Mouse (Mus musculus): Measurements from ENCODE around the gene Osgin1.

The Osgin1 gene

DNA sequence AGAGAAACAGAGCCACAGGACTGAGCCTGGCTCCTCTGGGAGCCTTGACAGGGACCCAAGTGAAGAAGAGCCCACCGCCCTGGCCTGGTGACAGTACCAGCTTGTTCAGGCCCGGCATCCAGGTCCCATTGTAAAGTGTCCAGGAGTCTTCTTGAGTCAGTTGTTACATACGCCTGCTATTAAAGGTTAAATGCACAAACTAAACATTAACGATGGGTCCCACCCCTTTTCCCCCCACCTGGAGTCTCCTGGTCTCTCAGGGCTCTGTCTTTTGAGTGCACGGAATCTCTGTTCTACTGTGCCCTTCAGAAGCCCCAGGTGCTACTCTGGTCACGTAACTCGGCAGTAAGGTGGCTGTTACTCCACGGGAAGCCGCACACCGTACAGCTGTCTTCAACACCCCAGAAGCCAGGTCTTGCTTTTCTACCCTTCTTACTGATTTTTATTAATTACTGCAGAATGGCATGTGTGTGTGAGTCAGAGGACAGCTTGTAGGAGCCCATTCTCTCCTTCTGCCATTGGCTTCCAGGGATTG is 9.7 kb upstream of the Osgin1 start:
- no peak for DNase-seq

DNA sequence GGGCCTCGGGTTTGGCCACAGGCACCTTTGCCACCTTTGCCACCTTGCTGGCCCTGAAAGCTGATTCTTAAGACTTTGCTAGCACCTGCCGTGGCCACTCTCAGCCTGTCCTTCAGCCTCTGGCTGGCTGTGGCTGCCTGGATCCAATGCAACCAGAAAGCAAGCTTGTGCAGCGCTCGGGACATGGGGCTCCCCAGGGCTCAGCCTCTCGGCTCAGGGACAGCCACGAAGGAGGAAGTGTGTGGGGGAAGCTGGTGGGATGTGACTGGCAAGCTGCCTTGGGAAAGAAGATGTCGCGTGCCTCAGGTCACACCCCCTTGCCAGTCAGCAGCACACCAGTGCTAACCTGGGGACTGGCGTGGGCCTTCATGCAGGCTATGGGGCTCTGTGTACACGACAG is 9.2 kb upstream of the Osgin1 start:
- DNase-seq: no peak

DNA sequence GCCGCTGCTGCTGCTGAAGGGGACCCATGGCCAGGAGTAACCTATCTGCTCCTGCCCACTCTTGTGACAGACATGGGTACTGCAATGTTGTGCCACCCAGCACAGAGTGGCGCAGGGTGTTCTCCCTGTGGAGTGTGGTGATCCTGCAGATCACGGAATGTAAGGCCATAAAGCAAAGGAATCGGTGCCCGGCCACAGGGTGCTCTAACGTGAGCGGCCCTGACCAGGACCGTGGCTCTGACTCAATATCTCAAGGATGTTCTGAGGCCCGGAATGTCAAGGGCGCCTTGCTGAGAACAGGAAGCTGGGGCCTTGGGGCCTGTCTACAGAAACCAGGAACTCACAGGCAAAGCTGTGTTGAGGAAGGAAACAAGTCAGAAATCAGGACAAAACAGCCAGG is 8.4 kb upstream of the Osgin1 start:
- no peak for DNase-seq

DNA sequence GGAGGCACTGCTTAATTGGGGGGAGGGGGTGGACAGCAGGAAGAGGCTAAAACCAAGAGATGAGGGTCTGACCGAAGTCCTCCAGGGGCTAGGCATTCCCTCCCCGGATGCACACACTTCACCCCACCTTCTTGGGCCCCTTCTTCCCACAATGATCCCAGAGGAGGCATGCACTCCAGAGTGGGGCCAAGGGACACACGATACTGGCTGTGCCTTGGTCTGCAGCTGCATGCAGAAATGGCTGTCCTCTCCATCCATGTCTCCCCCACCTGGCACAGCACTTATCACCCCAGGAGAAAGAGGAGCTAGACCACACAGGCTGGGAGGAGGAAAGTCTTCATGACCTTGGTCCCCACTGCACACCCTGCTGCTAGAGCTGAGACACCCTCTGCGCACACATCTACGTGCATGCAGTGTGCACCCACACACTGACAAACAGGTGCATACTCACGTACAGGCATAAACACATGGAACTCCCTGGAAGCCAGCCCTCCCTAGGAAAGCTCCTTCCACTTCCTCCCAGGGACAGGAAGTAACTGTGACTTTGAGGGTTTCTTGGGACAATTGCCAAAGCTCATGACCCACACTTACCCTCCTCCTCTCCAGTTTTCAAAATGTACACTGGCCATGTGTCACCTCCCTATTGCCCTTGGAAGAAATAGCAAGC is 7.7 kb upstream of the Osgin1 start:
- no peak for DNase-seq

DNA sequence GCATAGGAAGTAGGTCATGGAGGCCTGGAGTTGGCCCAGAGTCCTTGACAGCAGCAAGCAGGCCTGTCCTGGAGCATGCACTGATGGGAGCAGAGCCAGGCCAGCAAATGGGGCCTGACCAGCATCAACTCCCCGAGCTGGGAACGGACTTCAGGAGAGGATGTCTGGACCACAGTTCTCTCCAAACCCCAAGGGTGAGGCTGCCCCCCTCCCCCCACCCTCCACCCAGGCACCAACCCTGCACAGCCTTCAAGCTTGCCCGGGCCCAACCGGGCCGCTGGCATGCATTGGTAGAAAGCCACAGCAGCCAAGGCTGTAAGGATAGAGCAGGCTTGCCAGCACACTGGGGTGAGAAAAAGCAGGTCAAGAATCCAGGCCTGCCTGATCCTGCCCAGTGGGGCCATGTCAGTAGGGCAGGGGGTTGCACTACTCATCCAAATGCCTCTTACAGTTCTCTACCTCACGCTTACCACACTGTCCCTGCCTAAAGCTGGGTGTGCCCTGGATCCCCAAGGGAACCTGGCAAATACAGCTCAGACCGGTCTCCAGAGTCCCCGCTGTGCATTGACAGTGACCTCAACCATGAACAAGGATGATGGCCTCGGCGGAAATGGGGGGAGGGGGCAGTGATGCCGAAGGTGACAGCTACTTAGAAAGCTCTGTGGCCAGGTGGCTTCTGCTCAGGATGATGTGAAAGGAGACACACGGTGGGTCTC is 6.1 kb upstream of the Osgin1 start:
- peak in 1 of 2 experiments; percentile 55 for DNase-seq

DNA sequence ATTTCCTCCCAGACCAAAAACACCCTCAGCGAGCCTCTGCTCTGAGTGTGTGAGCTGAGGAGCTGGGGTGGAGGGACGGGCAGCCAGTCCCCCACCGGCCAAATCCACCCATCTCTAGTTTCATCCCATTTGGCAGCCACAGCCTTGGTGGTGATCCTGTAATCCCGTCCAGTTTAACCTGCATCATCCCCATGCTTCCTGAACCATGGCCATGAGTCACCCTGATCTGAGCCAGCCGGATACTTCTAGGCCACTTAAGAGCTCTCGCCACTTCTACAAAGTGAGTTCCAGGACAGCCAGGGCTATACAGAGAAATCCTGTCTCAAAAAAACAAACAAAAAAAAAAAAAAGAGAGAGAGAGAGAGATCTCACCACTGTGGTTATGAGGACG is 5.6 kb upstream of the Osgin1 start:
- no peak for DNase-seq

DNA sequence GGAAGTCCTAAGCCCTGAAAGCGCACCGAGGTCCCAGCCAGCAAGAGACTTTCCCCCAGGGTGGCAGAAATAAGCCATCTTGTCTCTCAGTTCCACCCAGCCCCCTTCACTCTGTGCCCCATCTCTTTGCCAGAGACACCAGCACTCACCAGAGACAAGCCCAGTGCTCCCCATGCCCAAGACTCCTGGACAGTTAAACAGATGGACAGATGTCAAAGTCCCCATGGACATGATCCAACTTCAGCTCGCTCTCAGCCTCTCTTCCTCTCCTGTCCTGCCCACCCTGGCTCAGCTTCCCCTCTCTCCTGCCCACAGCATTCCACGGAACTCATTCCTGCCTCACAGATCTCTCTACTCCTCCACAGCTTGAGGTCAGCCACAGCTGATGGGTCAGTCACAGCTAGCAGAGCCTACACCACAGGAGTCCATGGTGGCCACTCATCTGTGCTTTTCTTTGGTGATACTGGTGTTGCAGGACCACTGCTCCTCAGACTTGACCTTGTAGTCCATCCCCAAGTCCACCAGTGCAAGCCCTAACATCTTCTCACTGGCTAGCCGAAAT is 5.1 kb upstream of the Osgin1 start:
- no peak for DNase-seq

DNA sequence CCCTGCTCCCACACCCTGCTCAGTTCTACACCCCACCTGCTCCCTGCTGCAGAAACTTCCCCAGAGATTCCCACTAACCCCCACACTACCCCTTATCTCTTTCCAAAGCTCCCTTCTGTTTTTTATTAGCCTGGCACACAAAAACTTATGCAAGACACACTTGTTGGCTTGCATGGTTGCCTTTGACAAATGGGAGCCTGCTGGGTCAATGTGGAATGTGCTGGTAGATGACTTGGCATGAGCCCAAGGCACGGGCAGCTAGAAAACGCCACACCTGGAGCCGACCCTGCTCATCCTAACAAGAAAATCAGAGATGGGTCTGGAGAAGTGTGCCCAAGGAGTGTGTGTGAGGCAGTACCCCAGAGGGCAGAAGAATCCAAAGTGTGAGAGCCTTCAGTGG is 4.4 kb upstream of the Osgin1 start:
- DNase-seq: no peak

DNA sequence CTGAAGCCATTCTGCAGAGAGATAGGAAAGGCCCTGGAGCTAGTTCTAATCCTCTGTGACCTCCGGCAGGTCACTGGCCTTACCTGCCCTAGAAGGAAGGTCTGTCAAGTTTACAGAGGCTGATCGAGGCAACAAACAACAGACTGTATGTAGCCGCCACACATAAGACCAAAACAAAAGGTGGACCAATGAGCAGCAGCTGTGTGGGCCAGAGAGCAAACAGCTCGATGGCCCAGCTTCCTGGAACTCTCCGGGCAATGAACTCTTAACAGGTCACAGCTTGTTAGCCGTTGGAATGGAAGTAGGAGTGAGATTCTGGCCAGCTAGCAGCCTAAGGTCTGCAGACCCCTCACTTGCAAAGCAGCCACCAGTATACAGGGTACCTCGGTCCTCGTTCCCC is 3.7 kb upstream of the Osgin1 start:
- DNase-seq: no peak

DNA sequence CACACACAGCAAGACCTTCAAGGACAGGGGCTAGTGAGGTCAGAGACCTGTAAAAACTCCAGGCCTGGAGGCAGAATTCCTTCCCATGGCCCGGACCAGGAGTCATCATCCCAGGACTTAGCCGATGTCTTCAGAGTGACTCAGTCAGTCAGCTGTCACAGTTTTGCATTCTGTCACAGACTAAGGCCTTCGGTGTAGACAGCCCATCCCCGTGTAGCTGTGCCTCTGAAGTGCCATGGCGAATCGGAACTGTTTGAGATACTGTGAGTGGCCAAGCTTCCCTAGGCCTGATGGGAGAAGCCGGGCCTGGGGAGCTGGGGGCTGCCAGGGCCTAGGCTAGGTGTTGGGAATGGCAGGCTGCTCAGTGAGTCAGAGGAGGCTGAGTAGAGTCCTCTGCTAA is 3.2 kb upstream of the Osgin1 start:
- DNase-seq: no peak

DNA sequence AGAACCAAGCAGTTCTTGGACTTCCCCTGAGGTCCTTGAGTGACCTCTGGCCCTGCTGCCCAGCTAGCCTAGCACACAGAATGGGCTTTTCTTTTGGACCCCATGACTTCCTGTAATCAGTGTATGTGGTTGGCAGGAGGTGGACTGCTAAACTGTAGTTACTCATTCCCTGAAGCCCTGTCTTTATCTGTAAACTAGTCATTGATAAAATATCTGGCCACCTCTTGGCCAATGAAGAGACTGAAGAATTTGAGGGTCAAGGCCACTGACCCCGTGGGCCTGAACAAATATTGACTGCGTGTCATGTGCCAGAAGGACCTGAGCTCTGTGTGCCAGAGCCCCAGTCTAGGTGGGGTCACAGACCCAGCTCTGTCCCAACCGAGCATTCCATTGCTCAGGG is 1.6 kb upstream of the Osgin1 start:
- no peak for DNase-seq

DNA sequence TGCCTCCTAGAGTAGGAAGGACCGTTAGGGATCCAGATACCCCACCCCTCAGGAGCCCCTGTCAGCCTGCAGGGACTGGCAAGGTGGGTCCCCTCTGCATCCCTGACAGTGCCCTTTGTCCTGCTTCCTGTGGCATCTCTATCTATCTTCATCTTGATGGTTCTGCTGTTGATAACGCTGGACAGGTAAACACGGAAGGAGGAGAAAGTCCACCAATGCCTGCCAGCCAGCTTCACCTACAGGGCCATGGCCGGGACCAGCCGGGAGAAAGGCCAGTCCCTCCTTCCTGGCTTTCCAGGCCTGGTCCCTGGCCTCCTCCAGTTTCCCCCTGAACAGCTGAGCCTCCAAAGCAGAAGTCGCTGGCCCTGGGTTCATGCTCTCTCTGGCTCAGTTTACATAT is 645 bp downstream of the Osgin1 start:
- no peak for DNase-seq

DNA sequence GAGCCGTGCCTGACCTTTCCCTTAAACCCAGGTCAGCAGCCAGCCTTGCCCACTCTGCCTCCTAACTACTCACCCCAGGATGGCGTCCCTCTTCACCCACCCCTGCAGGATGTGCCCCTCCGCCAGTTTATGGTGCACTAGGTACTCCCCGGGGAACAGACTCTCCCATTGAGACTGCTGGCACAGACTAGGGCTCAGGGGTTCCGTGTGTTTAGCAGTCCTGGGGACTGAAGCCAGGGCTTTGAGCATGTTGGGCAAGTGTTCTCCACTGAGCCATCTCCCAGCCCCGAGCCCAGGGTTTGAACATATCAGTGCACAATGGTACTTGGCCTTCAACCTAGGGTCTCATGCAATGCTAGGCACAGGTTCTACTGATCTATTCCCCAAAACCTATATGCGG is 1.6 kb downstream of the Osgin1 start:
- DNase-seq: no peak

DNA sequence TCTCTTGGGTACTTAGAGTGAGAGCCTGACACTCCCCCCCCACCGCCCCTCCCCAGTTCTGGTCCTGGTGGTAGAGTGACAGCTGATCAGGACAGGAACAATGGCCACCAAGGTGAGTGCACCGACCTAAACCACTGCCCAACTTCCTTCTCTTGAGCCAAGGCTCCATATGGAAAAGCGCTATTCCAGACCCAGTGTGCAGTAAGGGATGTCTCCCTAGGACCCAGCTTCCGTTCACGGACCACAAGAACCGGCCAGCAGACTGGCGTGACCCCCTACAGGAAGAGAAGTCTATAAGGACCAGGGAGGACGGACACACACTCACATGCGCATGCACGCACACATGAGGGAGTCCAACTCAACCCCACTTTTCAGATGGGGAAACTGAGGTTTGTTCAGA is 2.4 kb downstream of the Osgin1 start:
- DNase-seq: no peak

DNA sequence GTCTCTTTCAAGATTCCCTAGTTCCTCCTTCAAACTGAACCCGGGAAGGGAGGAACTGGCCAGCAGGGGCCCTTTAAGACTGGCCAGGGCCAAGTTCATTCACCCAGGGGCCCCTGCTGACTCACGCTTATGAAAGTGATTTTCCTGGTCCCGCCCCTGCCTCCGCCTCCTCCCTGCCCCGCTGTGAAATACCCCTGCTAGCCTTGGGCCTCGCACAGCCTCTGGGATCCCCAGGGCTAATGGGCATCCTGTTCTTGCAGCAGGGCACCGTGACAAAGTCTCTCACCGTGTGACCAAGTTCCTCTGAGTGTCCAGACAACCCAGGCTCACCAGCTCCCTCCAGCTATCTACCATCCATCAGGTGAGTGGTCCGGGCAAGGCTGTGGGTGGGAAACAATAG is 3.0 kb downstream of the Osgin1 start:
- no peak for DNase-seq

DNA sequence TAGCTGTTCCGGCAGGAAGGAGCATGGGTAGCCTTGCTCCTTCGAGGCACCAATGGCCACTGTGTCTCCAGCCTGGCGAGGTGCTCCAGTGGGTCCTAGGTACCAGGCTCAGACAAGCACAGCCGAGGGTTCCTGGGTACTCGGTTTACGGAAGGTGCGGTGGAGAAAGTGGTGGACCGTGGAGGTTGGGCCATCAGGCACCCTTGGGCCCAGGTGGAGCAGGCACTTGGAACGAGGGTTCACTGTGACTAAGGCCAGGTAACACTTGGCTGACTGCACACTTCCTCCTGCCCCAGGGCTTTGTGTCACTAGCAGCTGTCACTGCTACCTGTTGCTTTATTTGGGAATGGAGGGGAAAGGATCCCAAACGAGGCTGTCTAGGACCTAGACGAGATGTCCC is 3.6 kb downstream of the Osgin1 start:
- no peak for DNase-seq

DNA sequence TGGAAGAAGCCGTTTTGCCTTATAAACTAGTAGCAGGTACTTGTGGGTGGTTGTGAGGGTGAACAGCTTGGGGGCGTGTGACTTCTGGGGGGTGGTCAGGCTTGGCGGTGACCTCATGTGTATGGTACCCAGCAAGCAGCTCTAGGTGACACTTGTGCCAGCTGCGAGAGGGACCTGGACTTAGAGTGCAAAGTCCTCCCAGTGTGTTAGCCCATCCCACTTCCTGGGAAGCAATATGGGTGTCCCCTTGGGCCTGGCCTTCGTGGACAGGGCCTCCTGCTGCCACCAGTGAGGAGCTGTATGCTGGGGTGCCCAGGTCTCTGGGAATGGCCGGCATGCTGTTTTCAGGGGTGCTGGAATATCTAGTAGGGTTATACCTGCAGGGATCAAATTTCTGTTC is 5.0 kb downstream of the Osgin1 start:
- no peak for DNase-seq

DNA sequence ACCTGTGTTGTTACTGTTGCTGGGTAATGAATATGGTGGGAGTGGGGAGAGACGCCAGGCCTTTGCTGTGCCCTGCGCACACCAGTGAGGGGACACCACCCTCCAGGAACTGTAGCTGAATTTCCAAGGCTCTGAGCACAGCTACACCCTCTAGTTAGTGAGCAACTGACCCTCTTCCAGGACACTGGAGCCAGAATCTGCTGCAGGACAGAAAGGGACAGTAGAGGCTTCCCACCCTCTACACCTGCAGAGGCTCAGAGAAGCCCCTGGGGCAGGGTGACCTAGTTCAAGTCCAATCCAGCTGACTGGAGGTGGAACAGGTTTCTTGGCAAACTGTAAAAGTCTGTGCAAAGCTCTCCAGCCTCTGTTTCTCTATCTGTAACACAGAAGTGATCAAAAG is 5.5 kb downstream of the Osgin1 start:
- DNase-seq: no peak

DNA sequence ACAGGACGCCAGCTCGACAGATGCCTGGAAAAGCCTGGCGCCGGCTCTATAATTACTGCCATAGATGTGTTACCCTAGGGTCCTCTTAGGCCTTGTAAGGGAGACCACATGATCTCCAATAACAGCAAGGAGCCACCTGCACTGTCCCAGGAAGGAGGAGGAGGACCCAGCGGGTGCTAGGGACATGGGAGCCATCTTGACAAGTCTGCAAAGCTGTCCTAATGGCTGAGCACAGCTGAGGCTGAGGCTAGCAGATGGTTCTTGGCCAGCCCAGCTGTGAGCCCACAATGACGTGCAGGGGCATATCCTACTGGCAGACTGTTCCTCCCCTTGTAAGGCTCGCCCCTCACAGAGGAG is 5.9 kb downstream of the Osgin1 start:
- DNase-seq: no peak

DNA sequence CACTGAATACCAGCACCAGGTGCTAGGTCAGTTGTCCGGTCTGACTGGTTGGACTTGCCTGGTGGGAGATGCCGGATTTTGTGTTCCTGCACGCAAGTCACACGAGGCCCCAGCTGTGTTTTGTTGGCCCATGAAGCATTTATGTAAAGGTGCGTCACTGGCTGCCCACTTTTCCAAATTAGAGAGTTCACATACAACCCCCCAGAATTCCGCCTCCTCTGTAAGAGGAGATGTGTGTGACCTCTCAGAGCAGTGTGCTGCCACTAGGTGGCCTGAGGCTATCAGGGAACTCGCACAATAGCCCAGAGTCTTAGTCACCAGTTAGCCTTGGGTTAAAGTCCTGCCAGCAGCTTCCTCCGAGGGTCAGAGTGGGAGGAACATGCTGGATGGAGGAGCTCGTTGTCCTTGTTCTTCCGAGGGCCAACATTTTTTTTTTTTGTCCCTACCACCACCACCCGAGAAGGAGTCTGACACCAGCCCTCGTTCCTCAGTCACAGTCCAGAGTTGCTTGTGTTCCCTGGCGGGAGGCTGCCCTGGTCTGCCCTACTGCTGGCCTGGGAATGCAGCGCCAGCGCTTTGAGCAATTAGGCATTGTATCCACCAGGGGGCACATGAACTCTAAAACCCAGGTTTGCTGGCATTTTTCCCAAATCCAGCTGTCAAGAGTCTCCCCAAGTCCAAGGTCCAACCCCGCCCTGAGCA is 6.5 kb downstream of the Osgin1 start:
- DNase-seq: peak; percentile 51 to 60

DNA sequence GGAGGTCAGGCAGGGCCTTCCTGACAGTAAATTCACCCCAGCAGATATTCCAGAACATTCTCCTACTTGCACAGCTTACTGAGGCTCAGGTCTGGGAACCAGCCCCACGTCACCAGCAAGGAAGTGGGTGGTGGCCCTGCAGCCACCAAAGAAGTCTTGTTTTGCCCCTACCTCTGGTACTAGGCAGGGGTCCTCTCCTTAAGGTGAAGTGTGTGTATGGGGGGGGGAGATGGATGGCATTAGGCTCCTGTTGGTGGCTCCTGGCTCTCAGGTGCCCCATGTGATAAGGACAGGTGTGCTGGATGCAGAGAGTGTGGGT is 7.0 kb downstream of the Osgin1 start:
- no peak for DNase-seq

DNA sequence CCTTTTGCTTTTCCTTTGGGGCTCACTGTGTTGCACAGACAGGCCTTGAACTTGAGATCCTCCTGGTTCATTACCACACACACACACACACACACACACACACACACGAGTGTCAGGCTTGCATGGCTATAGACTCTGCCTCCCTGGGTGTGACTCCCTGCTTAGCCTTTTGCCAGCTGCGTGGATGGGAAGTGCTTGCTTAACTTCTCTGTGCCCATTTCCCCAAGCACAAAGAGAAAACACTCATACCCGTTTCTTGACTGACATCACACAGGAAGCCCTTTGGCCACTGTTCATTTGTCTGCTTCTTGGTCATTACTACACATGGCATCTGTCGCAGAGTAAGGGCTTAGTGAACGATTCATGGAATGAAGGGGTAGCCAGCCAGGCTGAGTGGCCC is 8.1 kb downstream of the Osgin1 start:
- no peak for DNase-seq

DNA sequence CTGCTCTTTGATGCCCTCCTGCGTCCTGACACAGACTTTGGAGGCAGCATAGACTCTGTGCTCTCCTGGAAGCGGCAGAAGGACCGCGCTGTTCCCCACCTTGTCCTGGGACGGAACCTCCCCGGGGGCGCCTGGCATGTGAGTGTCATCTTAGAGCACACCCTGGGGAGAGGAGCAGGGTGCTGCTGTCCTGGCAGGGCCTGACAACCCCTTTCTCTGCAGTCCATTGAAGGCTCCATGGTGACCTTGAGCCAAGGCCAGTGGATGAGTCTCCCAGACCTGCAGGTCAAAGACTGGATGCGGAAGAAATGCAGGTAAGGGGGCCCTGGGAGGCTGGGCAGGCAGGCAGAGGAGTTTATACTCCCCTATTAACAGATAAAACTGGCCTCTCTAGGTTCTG is 9.0 kb downstream of the Osgin1 start:
- no peak for DNase-seq

Measured in cerebellum, postnatal 36 days (tissue).